Mouse (Mus musculus) inflammation-experienced regulatory T-cells (primary cell): ENCODE measurements around the gene Eprs. TPM values are rescaled to one million over a fixed set of nuclear protein-coding genes. Genes with fewer than 3 reads are reported as not detected.

Source experiments
- polyA plus RNA-seq, 2 experiments: library from polyadenylated mRNA; unstranded; fragments of 100-300 nt; shearing (Covaris generic); gene quantifications; one replicate each; pipeline ENCODE4 v1.2.1; 2017

Eprs gene
- polyA plus RNA-seq = 10 to 100 TPM; 94.1 to 96.8 TPM

DNA sequence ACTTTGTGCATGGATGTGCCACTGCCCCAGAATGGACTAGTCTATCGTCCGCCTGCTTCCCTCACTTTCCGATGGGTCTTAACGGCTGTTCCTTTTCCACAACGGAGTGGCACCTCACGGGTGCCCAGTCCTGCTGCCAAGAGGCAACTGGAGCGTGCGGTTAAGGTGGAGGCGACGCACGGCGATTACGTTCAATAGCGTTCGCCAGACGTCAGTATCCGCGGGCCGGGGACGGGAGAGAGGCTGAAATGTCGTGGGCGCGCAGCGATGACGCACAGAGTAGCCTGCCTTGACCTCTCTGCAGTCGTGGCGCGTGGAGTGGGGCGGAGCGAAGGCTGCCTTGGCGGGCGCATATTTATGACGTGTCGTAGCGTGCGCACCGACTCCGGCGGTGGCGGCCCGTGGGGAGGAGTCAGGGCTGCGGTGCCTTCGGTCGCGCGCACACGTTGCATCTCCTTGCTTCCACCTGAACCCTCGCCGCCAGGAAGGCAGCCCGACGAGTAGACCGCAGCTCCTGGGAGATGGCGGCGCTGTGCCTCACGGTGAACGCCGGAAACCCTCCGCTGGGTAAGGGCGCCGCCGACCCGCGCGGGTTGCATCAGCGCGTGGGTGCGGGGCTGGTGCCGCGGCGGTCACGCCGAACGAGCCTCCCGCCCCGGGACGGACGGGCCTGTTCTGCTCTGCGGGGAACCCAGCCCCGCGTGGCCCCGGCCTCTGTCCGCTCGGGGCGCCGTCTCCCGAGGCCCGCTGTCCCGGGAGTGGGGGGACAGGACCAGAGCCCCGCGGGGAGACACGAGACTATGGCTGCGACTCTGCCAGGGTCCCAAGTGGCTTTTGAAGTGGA, at the start of gene Eprs:
Gene Eprs, plus strand, starts transcription at position 368 of the 844 bp plus-strand sequence.

DNA sequence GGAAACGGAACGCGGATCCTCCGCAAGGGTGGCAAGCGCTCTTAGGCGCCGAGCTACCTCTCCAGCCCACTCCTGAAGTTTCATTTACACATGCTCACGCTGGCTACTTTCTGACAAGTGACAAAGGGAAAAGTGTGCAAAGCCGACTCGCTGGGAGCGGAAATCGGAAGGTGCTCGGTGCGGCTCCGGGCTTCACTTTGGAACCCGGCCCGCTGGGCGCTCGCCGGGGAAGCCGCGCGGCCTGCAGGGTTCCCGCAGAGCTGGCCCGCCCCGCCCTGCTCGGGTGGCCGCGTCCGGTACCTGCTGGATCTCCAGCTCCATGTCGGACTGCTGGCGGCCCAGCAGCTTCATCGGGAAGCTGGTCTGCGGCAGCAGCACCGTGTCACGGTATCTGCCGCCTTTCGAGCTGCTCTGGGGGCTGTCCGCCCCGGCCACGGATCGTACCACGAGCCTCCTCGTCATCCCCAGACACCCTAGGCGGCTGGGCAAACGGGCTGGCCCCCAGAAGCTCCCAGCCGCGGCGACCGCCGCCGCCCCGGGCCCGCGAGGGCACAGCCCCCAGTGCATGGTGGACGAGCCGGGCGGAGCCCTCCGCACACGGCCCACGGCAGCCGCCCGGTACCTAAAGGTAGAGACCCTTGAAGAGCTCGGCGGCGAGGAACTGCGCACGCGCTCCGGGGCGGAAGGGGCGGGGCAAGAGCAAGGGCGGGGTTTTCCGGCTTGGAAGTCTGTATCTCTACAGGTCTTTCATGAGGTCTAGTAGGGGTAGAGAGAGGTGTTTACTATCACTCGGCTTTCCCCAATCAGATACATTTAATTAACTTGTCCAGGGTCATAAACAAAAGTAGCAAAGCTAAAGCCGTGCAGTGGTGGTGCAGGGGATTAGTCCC, 33.9 kb upstream of the Eprs start, which contains the start of gene Iars2:
Gene Iars2, minus strand, starts transcription at position 676 of the 890 bp plus-strand sequence.

DNA sequence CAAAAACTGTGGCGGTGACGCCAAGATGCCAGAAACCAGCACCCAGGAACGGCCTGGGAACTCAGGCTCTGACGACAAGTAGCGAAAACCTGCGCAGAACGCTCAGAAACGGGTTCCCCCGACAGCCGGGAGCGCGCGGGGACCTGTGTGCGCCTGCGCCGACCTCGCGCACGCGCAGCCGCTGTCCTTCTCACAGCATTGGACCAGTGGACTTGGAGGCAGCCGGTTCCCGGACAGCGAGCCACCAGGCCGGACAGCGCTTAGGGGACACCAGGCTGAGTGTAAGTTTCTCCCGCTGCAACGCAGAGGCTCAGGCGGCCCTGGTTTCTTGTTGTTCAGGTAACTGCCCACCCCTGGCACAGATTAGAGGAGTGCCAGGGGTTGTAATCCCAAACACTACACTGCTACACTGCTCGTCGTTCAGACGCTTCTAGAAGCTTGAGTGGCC, 30.8 kb upstream of the Eprs start, which contains the start of gene Bpnt1:
Gene Bpnt1, plus strand, starts transcription at position 167 of the 448 bp plus-strand sequence.

DNA sequence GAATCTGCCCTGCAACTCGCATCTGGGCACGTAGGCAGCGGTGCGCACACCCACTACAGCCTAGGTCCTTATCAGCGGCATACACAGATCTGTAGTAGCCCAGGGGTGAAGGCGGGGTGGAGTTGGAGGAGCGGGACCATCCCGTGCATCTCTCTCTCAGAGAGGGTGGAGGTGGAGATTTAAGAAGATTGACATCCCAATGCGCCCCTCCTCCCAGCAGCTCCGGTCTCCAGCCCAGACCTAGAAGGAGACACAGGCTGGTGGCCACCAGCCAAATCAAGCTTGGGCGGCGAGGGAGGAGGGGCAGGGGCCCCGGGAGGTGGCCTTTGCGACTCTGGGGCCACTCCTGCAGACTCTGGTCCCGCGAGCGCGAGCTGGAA, 91.7 kb downstream of the Eprs start, which contains the start of gene Slc30a10:
Gene Slc30a10, plus strand, starts transcription at position 274 of the 380 bp plus-strand sequence.

Other genes with a start within 250 kb of the Eprs start
- gene Rab3gap2, start 158.9 kb upstream of the Eprs start, polyA plus RNA-seq = 10 to 100 TPM; 31.3 to 40.1 TPM
- 10 to 100 TPM; 41.9 to 45.7 TPM for gene Iars2, start 33.6 kb upstream of the Eprs start, polyA plus RNA-seq
- 10 to 100 TPM; 13.4 to 16.9 TPM for gene Bpnt1, start 30.9 kb upstream of the Eprs start, polyA plus RNA-seq
- gene Slc30a10, start 91.8 kb downstream of the Eprs start, polyA plus RNA-seq = not detected